Mouse (Mus musculus) intestine, embryonic 15.5 days (tissue): ENCODE data around the gene Cep57l1. TPM values are rescaled to one million over a fixed set of nuclear protein-coding genes. Genes with fewer than 3 reads are reported as not detected.

ENCODE experiments used
- ATAC-seq: fragments of 200-750 bp; cut with Nextera tagmentation; 2 replicates; pipeline ENCODE4 v1.8.0; 2017; ENCODE audit warnings: moderate TSS enrichment, moderate library complexity
- H3K27ac ChIP-seq: fragments of 300-500 bp; sonication (generic); 2 replicates; pipeline ENCODE4 v1.5.1; 2015; ENCODE audit warnings: mild to moderate bottlenecking, inconsistent platforms
- H3K27me3 ChIP-seq: fragments of 300-500 bp; sonication (generic); replicated peaks from 2 replicates; pipeline ENCODE4 v1.6.1; 2015; ENCODE audit warnings: inconsistent platforms
- H3K36me3 ChIP-seq: fragments of 300-500 bp; sonication (generic); 2 replicates; pipeline ENCODE4 v1.6.1; 2015; ENCODE audit warnings: inconsistent platforms
- H3K4me1 ChIP-seq: fragments of 300-500 bp; sonication (generic); replicated peaks from 2 replicates; pipeline ENCODE4 v1.6.1; 2015; ENCODE audit warnings: inconsistent platforms
- H3K4me2 ChIP-seq: fragments of 300-500 bp; sonication (generic); replicated peaks from 2 replicates; pipeline ENCODE4 v1.6.1; 2015; ENCODE audit warnings: mild to moderate bottlenecking, inconsistent platforms
- H3K4me3 ChIP-seq: fragments of 300-500 bp; sonication (generic); replicated peaks from 2 replicates; pipeline ENCODE4 v1.5.1; 2015; ENCODE audit warnings: inconsistent platforms
- H3K9ac ChIP-seq: fragments of 300-500 bp; sonication (generic); 2 replicates; pipeline ENCODE4 v1.6.1; 2015; ENCODE audit warnings: inconsistent platforms
- H3K9me3 ChIP-seq: fragments of 300-500 bp; sonication (generic); 2 replicates; pipeline ENCODE4 v1.6.1; 2016; ENCODE audit warnings: inconsistent platforms
- WGBS: fragments of 180-500 bp; shearing (Covaris S2); methylation state at CpG from one replicate; pipeline ENCODE4 v1.1.7; 2015; 5-methylcytosine and 5-hydroxymethylcytosine counted together
- polyA plus RNA-seq: library from polyadenylated mRNA; unstranded; fragments of >200 nt; fragmentation: Nextera tagmentation; extraction: Ambion mirVana; gene quantifications from 2 replicates; pipeline ENCODE4 v1.2.1, GENCODE M21; 2015

Gene Cep57l1
- polyA plus RNA-seq, result 17.4 and 19.4 TPM in 2 replicates

GRCm38 (mm10) chr10:41809771-41810563, at the start of gene Cep57l1, which contains the start of gene Sesn1:
TSS of gene Cep57l1 (minus strand) at chr10:41809871.
TSS of gene Sesn1 (plus strand) at chr10:41809935.
- Histone ChIP-seq H3K27me3 (no peaks in the 10 kb centered on the region), H3K36me3 (no peaks in the 10 kb centered on the region), H3K4me1 (peaks cover 12% of the 10 kb centered on the region; the same call in 1 of the 2 replicates), H3K9ac (peak within 1 kb of the TSS; percentile 80), H3K4me3 (peak within 1 kb of the TSS; percentile 79), H3K9me3 (no peaks in the 10 kb centered on the region), H3K27ac (peak within 1 kb of the TSS; percentile 98), H3K4me2 (peak within 1 kb of the TSS; percentile 74)
- under 1% methylated on average over 69 of the region's 69 CpGs for WGBS
- peak; percentile 98 for ATAC-seq

- no peak for ATAC-seq
- H3K4me2 ChIP-seq, result no peak overlapping the region
- no peaks in the 10 kb centered on the region for H3K36me3 ChIP-seq
- no peaks in the 10 kb centered on the region for H3K4me1 ChIP-seq
- WGBS, result 91% methylated on average over 2 of the region's 2 CpGs
- no peak overlapping the region for H3K4me3 ChIP-seq
- H3K27me3 ChIP-seq, result no peaks in the 10 kb centered on the region
- H3K27ac ChIP-seq, result no peak overlapping the region
- no peaks in the 10 kb centered on the region for H3K9me3 ChIP-seq
- H3K9ac ChIP-seq, result no peak overlapping the region
These were observed 39.0 kb upstream of the Cep57l1 start for GRCm38 (mm10) chr10:41848721-41849120.

GRCm38 (mm10) chr10:41847737-41848136, 38.1 kb upstream of the Cep57l1 start:
- 97% methylated on average over 8 of the region's 8 CpGs for WGBS
- ATAC-seq, result no peak
- no peaks in the 10 kb centered on the region for H3K27me3 ChIP-seq

GRCm38 (mm10) chr10:41838911-41839310, 29.2 kb upstream of the Cep57l1 start:
- Histone ChIP-seq H3K9ac (no peak overlapping the region), H3K4me1 (no peaks in the 10 kb centered on the region; the same call in 1 of the 2 replicates), H3K9me3 (no peaks in the 10 kb centered on the region), H3K36me3 (no peaks in the 10 kb centered on the region), H3K27me3 (no peaks in the 10 kb centered on the region), H3K27ac (no peak overlapping the region), H3K4me3 (no peak overlapping the region), H3K4me2 (no peak overlapping the region)
- no peak for ATAC-seq
- 55% methylated on average over 4 of the region's 4 CpGs for WGBS

More at GRCm38 (mm10) chr10:41847737-41848136, 38.1 kb upstream of the Cep57l1 start:
- Histone ChIP-seq H3K4me2 (no peak overlapping the region), H3K9ac (no peak overlapping the region), H3K4me1 (no peaks in the 10 kb centered on the region), H3K36me3 (no peaks in the 10 kb centered on the region), H3K27ac (no peak overlapping the region), H3K9me3 (no peaks in the 10 kb centered on the region), H3K4me3 (no peak overlapping the region)

GRCm38 (mm10) chr10:41834131-41834530, 24.5 kb upstream of the Cep57l1 start:
- H3K9ac ChIP-seq, result no peak overlapping the region
- H3K4me2 ChIP-seq, result no peak overlapping the region
- no peaks in the 10 kb centered on the region; the same call in 1 of the 2 replicates for H3K4me1 ChIP-seq
- H3K9me3 ChIP-seq, result no peaks in the 10 kb centered on the region
- WGBS, result 85% methylated on average over 2 of the region's 2 CpGs
- no peak for ATAC-seq
- H3K36me3 ChIP-seq, result no peaks in the 10 kb centered on the region
- H3K27me3 ChIP-seq, result no peaks in the 10 kb centered on the region
- no peak overlapping the region for H3K27ac ChIP-seq
- H3K4me3 ChIP-seq, result no peak overlapping the region

GRCm38 (mm10) chr10:41832191-41832590, 22.5 kb upstream of the Cep57l1 start:
- Histone ChIP-seq H3K36me3 (no peaks in the 10 kb centered on the region), H3K4me1 (no peaks in the 10 kb centered on the region), H3K27ac (no peak overlapping the region), H3K4me2 (no peak overlapping the region), H3K27me3 (no peaks in the 10 kb centered on the region), H3K9me3 (no peaks in the 10 kb centered on the region), H3K4me3 (no peak overlapping the region), H3K9ac (no peak overlapping the region)
- WGBS, result 70% methylated on average over 6 of the region's 6 CpGs
- ATAC-seq, result no peak

GRCm38 (mm10) chr10:41830851-41831522, 21.3 kb upstream of the Cep57l1 start:
- no peak for ATAC-seq
- no peak overlapping the region for H3K4me3 ChIP-seq
- H3K9ac ChIP-seq, result no peak overlapping the region
- no peak overlapping the region for H3K4me2 ChIP-seq
- H3K36me3 ChIP-seq, result no peaks in the 10 kb centered on the region
- no peaks in the 10 kb centered on the region for H3K27me3 ChIP-seq
- H3K27ac ChIP-seq, result no peak overlapping the region
- WGBS, result 55% methylated on average over 9 of the region's 9 CpGs
- H3K4me1 ChIP-seq, result no peaks in the 10 kb centered on the region
- H3K9me3 ChIP-seq, result no peaks in the 10 kb centered on the region

- no peak overlapping the region for H3K4me3 ChIP-seq
- no peaks in the 10 kb centered on the region for H3K9me3 ChIP-seq
- no peaks in the 10 kb centered on the region for H3K4me1 ChIP-seq
- no peaks in the 10 kb centered on the region for H3K36me3 ChIP-seq
- H3K27me3 ChIP-seq, result no peaks in the 10 kb centered on the region
- no peak overlapping the region for H3K27ac ChIP-seq
- no peak overlapping the region for H3K4me2 ChIP-seq
- no peak overlapping the region for H3K9ac ChIP-seq
- WGBS, result 65% methylated on average over 4 of the region's 4 CpGs
- no peak for ATAC-seq
These were observed 20.8 kb upstream of the Cep57l1 start for GRCm38 (mm10) chr10:41830445-41830844.

- H3K4me1 ChIP-seq, result no peaks in the 10 kb centered on the region
- H3K27ac ChIP-seq, result no peak overlapping the region
- 86% methylated on average over 2 of the region's 2 CpGs for WGBS
- no peaks in the 10 kb centered on the region for H3K27me3 ChIP-seq
- no peaks in the 10 kb centered on the region for H3K9me3 ChIP-seq
- ATAC-seq, result no peak
- H3K36me3 ChIP-seq, result no peaks in the 10 kb centered on the region
- H3K9ac ChIP-seq, result no peak overlapping the region
- H3K4me2 ChIP-seq, result no peak overlapping the region
- no peak overlapping the region for H3K4me3 ChIP-seq
These were observed 20.3 kb upstream of the Cep57l1 start for GRCm38 (mm10) chr10:41829980-41830379.

- Histone ChIP-seq H3K9ac (no peak overlapping the region), H3K4me1 (no peaks in the 10 kb centered on the region), H3K27me3 (no peaks in the 10 kb centered on the region), H3K4me2 (no peak overlapping the region), H3K27ac (no peak overlapping the region), H3K4me3 (no peak overlapping the region), H3K9me3 (no peaks in the 10 kb centered on the region), H3K36me3 (no peaks in the 10 kb centered on the region)
- no peak for ATAC-seq
- WGBS, result 86% methylated on average over 5 of the region's 5 CpGs
These were observed 19.5 kb upstream of the Cep57l1 start for GRCm38 (mm10) chr10:41829191-41829590.

GRCm38 (mm10) chr10:41827784-41828183, 18.1 kb upstream of the Cep57l1 start:
- ATAC-seq, result no peak
- Histone ChIP-seq H3K4me1 (no peaks in the 10 kb centered on the region), H3K9ac (no peak overlapping the region), H3K4me3 (no peak overlapping the region), H3K36me3 (no peaks in the 10 kb centered on the region), H3K27me3 (no peaks in the 10 kb centered on the region), H3K27ac (no peak overlapping the region), H3K4me2 (no peak overlapping the region), H3K9me3 (no peaks in the 10 kb centered on the region)
- WGBS, result 91% methylated on average over 4 of the region's 4 CpGs

GRCm38 (mm10) chr10:41826526-41827116, 16.9 kb upstream of the Cep57l1 start:
- Histone ChIP-seq H3K36me3 (no peaks in the 10 kb centered on the region), H3K27me3 (no peaks in the 10 kb centered on the region), H3K4me1 (no peaks in the 10 kb centered on the region), H3K4me3 (no peak overlapping the region), H3K27ac (no peak overlapping the region), H3K9me3 (no peaks in the 10 kb centered on the region), H3K9ac (no peak overlapping the region), H3K4me2 (no peak overlapping the region)
- no peak for ATAC-seq
- 78% methylated on average over 6 of the region's 6 CpGs for WGBS
